Mouse (Mus musculus) small intestine, adult 2 months (tissue): ENCODE results near the gene Poldip3.

ENCODE experiments used
- CTCF ChIP-seq: fragments of 200-500 bp; IDR thresholded peaks from 2 replicates; pipeline ENCODE4 v1.5.1; 2012; ENCODE audit warnings: low read depth, mild to moderate bottlenecking, control low read depth, inconsistent platforms, low read length, moderate library complexity, mixed read lengths; ENCODE audit not compliant: insufficient replicate concordance, insufficient read length; ENCODE audit errors: extremely low read depth
- POLR2A ChIP-seq: fragments of 200-500 bp; IDR thresholded peaks from 2 replicates; pipeline ENCODE4 v1.6.1; 2012; ENCODE audit warnings: low read depth, mild to moderate bottlenecking, control low read depth, inconsistent platforms, low read length, moderate library complexity

DNA sequence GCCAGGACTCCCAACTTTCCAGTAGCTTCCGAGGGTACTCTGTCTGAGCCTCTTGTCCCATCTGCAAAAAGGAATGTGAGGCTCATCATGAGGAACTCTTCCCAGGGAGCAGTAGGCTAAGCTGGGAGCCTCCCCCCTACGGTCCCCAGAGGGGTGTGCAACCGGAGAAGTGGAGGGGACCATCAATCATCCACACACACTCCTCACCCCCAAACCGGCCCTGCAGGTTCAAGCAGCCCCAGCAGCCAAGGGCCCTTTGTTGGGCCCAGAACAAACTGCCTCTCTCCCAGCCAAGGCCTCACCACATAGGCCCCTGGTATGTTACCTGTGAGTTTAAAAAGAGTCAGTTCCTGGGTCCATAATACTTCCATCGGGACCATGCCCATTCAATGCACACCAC, 17.9 kb upstream of the Poldip3 start:
- TF ChIP-seq CTCF (no peak), POLR2A (no peak)
